Mouse (Mus musculus) neural tube, embryonic 10.5 days (tissue): ENCODE results near the gene Eef1a2.

Experiments
- DNase-seq: peaks from one replicate; pipeline ENCODE4 v3.0.0-alpha.2; 2017; ENCODE audit warnings: low spot score; ENCODE audit errors: extremely low spot score

The Eef1a2 gene

GRCm38 (mm10) chr2:181158471-181158870 is 1.7 kb upstream of the Eef1a2 start:
- no peak for DNase-seq

GRCm38 (mm10) chr2:181157716-181158302 is 995 bp upstream of the Eef1a2 start:
- no peak for DNase-seq

GRCm38 (mm10) chr2:181157180-181157579 is 366 bp upstream of the Eef1a2 start:
- no peak for DNase-seq

- no peak for DNase-seq
Measured at GRCm38 (mm10) chr2:181155801-181156200, 1.0 kb downstream of the Eef1a2 start.

GRCm38 (mm10) chr2:181154831-181155415 is 1.9 kb downstream of the Eef1a2 start:
- DNase-seq = no peak

GRCm38 (mm10) chr2:181154361-181154760 is 2.5 kb downstream of the Eef1a2 start:
- DNase-seq = no peak

GRCm38 (mm10) chr2:181153837-181154236 is 3.0 kb downstream of the Eef1a2 start:
- no peak for DNase-seq

GRCm38 (mm10) chr2:181153131-181153530 is 3.7 kb downstream of the Eef1a2 start:
- DNase-seq = no peak

- no peak for DNase-seq
Measured at GRCm38 (mm10) chr2:181152701-181153100, 4.1 kb downstream of the Eef1a2 start.

- no peak for DNase-seq
Measured at GRCm38 (mm10) chr2:181150281-181150680, 6.5 kb downstream of the Eef1a2 start.

GRCm38 (mm10) chr2:181148318-181148955 is 8.4 kb downstream of the Eef1a2 start:
- DNase-seq = no peak

- DNase-seq = peak; percentile 55
Measured at GRCm38 (mm10) chr2:181147546-181148317, 9.1 kb downstream of the Eef1a2 start.

- no peak for DNase-seq
Measured at GRCm38 (mm10) chr2:181146976-181147545, 9.8 kb downstream of the Eef1a2 start.

- DNase-seq = no peak
Measured at GRCm38 (mm10) chr2:181144675-181145074, 12.1 kb downstream of the Eef1a2 start.

GRCm38 (mm10) chr2:181143509-181144276 is 13.1 kb downstream of the Eef1a2 start:
- no peak for DNase-seq

GRCm38 (mm10) chr2:181142703-181143135 is 14.1 kb downstream of the Eef1a2 start:
- DNase-seq = no peak

- no peak for DNase-seq
Measured at GRCm38 (mm10) chr2:181139641-181140193, 17.1 kb downstream of the Eef1a2 start.

GRCm38 (mm10) chr2:181136934-181137333 is 19.9 kb downstream of the Eef1a2 start:
- peak; percentile 68 for DNase-seq

- DNase-seq = no peak
Measured at GRCm38 (mm10) chr2:181135446-181135818, 21.4 kb downstream of the Eef1a2 start.

GRCm38 (mm10) chr2:181134591-181135445 is 22.0 kb downstream of the Eef1a2 start, which contains the start of gene Kcnq2:
TSS of gene Kcnq2 (minus strand) at chr2:181135300.
- DNase-seq = no peak
